8 mouse cellular contexts compared by ENCODE assay signal in genomic region chr2:166021073-166021610, GRCm38 (mm10). TPM values are rescaled to one million over a fixed set of nuclear protein-coding genes. Genes with fewer than 3 reads are reported as not detected.
DNase-seq lines count a peak whose midpoint lies in the region; ATAC-seq and TF ChIP-seq lines count a peak whose summit lies in the region.

No protein-coding gene starts in this region.

- no peaks in the 10 kb centered on the region for H3K27me3 ChIP-seq in neural tube, embryonic 11.5 days (ENCODE audit: control insufficient read depth, insufficient read depth, low read length)
- no peaks in the 10 kb centered on the region for H3K27me3 ChIP-seq in forebrain, postnatal 0 days (ENCODE audit: insufficient read depth, low read length)
- H3K27me3 ChIP-seq in intestine, embryonic 16.5 days (replicated peaks; ENCODE audit: control insufficient read depth, insufficient read depth, low read length): no peaks in the 10 kb centered on the region
- no peaks in the 10 kb centered on the region for H3K27me3 ChIP-seq in midbrain, embryonic 15.5 days (replicated peaks)

- H3K9me3 ChIP-seq in neural tube, embryonic 11.5 days (ENCODE audit: control insufficient read depth, low read length): no peaks in the 10 kb centered on the region
- H3K9me3 ChIP-seq in forebrain, postnatal 0 days (ENCODE audit: low read length): no peaks in the 10 kb centered on the region
- H3K9me3 ChIP-seq in intestine, embryonic 16.5 days (ENCODE audit: control insufficient read depth, low read length): no peaks in the 10 kb centered on the region
- no peaks in the 10 kb centered on the region for H3K9me3 ChIP-seq in midbrain, embryonic 15.5 days

- peak; percentile 33 for DNase-seq in neural tube, embryonic 11.5 days (ENCODE audit: low spot score)
- no peak for DNase-seq in neural tube, embryonic 10.5 days (ENCODE audit: extremely low spot score, low spot score)
- DNase-seq in forebrain, postnatal 0 days: peak; percentile 51
- DNase-seq in right cerebral cortex, adult 2 months (ENCODE audit: low spot score in 2 of 2): no peak
- no peak for DNase-seq in spleen, postnatal 14 days (ENCODE audit: low spot score in 2 of 2)
- no peak for DNase-seq in frontal cortex, postnatal 10 days (ENCODE audit: low spot score in 2 of 2)

- H3K4me1 ChIP-seq in neural tube, embryonic 11.5 days (ENCODE audit: control insufficient read depth, insufficient read depth, low read length): peaks cover 20% of the 10 kb centered on the region; the same call in 1 of the 2 replicates
- H3K4me1 ChIP-seq in forebrain, postnatal 0 days (ENCODE audit: insufficient read depth): peaks cover 23% of the 10 kb centered on the region
- H3K4me1 ChIP-seq in intestine, embryonic 16.5 days (ENCODE audit: control insufficient read depth, insufficient read depth, low read length): peaks cover 37% of the 10 kb centered on the region
- H3K4me1 ChIP-seq in midbrain, embryonic 15.5 days: peaks cover 37% of the 10 kb centered on the region

- WGBS in neural tube, embryonic 11.5 days: 22% methylated on average over 4 of the region's 4 CpGs
- WGBS in forebrain, postnatal 0 days: 12% methylated on average over 4 of the region's 4 CpGs
- WGBS in intestine, embryonic 16.5 days: 16% methylated on average over 4 of the region's 4 CpGs
- WGBS in midbrain, embryonic 15.5 days: 8% methylated on average over 4 of the region's 4 CpGs

- no peak for ATAC-seq in neural tube, embryonic 11.5 days (ENCODE audit: insufficient read depth, low FRiP score, low TSS enrichment)
- peak; percentile 87 for ATAC-seq in forebrain, postnatal 0 days
- ATAC-seq in intestine, embryonic 16.5 days: peak; percentile 77
- peak; percentile 73 for ATAC-seq in midbrain, embryonic 15.5 days (replicated peaks)

- no peaks in the 10 kb centered on the region for H3K36me3 ChIP-seq in neural tube, embryonic 11.5 days (ENCODE audit: control insufficient read depth, insufficient read depth, low read length)
- H3K36me3 ChIP-seq in forebrain, postnatal 0 days (ENCODE audit: insufficient read depth): no peaks in the 10 kb centered on the region
- no peaks in the 10 kb centered on the region for H3K36me3 ChIP-seq in intestine, embryonic 16.5 days (ENCODE audit: control insufficient read depth, insufficient read depth, low read length)
- H3K36me3 ChIP-seq in midbrain, embryonic 15.5 days (replicated peaks): no peaks in the 10 kb centered on the region

- H3K9ac ChIP-seq in neural tube, embryonic 11.5 days (ENCODE audit: low read length): peak overlapping the region; percentile 45; the same call in 1 of the 2 replicates
- no peak overlapping the region; the same call in 1 of the 2 replicates for H3K9ac ChIP-seq in forebrain, postnatal 0 days
- no peak overlapping the region for H3K9ac ChIP-seq in intestine, embryonic 16.5 days (ENCODE audit: low read depth, low read length)
- H3K9ac ChIP-seq in midbrain, embryonic 15.5 days: peak overlapping the region; percentile 32; the same call in 1 of the 2 replicates

- H3K4me2 ChIP-seq in neural tube, embryonic 11.5 days (ENCODE audit: low read depth): no peak overlapping the region
- H3K4me2 ChIP-seq in forebrain, postnatal 0 days (ENCODE audit: low read depth): no peak overlapping the region
- no peak overlapping the region for H3K4me2 ChIP-seq in intestine, embryonic 16.5 days (ENCODE audit: low read depth, low read length)
- 0 out of 2 replicates have a peak overlapping the region, but pooled peaks have one; percentile 21 for H3K4me2 ChIP-seq in midbrain, embryonic 15.5 days

- no peak for TF ChIP-seq CTCF in forebrain, postnatal 0 days (IDR thresholded peaks at IDR 0.05; ENCODE audit: low read depth)

- H3K4me3 ChIP-seq in neural tube, embryonic 11.5 days (ENCODE audit: low read depth, low read length): no peak overlapping the region
- H3K4me3 ChIP-seq in forebrain, postnatal 0 days (ENCODE audit: low read depth, low read length): no peak overlapping the region
- no peak overlapping the region for H3K4me3 ChIP-seq in intestine, embryonic 16.5 days (ENCODE audit: low read length)
- no peak overlapping the region for H3K4me3 ChIP-seq in midbrain, embryonic 15.5 days

- H3K27ac ChIP-seq in neural tube, embryonic 11.5 days (ENCODE audit: low read depth, low read length): peak overlapping the region; percentile 82
- peak overlapping the region; percentile 83 for H3K27ac ChIP-seq in forebrain, postnatal 0 days (ENCODE audit: low read depth, low read length)
- H3K27ac ChIP-seq in intestine, embryonic 16.5 days (ENCODE audit: low read length): peak overlapping the region; percentile 75
- H3K27ac ChIP-seq in midbrain, embryonic 15.5 days: peak overlapping the region; percentile 92

RNA-seq across cellular contexts. Expression of gene Ncoa3, which starts 28.7 kb away (rescaled TPM):
- 20.0 and 22.4 TPM in 2 replicates for polyA plus RNA-seq in neural tube, embryonic 11.5 days (2014; fragmentation: Nextera tagmentation; extraction: Ambion mirVana)
- 19.8 and 24.1 TPM in 2 replicates for total RNA-seq in forebrain, postnatal 0 days (2014; rRNA removed)
- polyA plus RNA-seq in forebrain, postnatal 0 days (2015; fragmentation: Nextera tagmentation; extraction: Ambion mirVana): 6.6 and 9.8 TPM in 2 replicates
- polyA plus RNA-seq in intestine, embryonic 16.5 days (2015; fragmentation: Nextera tagmentation; extraction: Ambion mirVana): 8.7 and 9.5 TPM in 2 replicates
- 16.6 and 16.7 TPM in 2 replicates for polyA plus RNA-seq in midbrain, embryonic 15.5 days (2015; fragmentation: Nextera tagmentation; extraction: Ambion mirVana)

Comparison
In these comparisons a context has a peak if more than half of its experiments do, and no peak if none do; other contexts are left out.
1. DNase-seq: peak in neural tube, embryonic 11.5 days (single experiment) and forebrain, postnatal 0 days (single experiment); none in neural tube, embryonic 10.5 days (single experiment), right cerebral cortex, adult 2 months (0 of 2), spleen, postnatal 14 days (0 of 2) and frontal cortex, postnatal 10 days (0 of 2).
2. H3K9ac ChIP-seq: peak in neural tube, embryonic 11.5 days (single experiment) and midbrain, embryonic 15.5 days (single experiment); none in forebrain, postnatal 0 days (single experiment) and intestine, embryonic 16.5 days (single experiment).
3. Peak in every context shown above with its lines, with median percentiles within 50 percentile points of each other: H3K27ac ChIP-seq.